Mouse (Mus musculus) left cerebral cortex, adult 2 months (tissue): ENCODE measurements around the gene Stard13. TPM values are rescaled to one million over a fixed set of nuclear protein-coding genes. Genes with fewer than 3 reads are reported as not detected.

Experiments
- DNase-seq, 2 experiments: peaks; one replicate each; pipeline ENCODE4 v3.0.0; 2021 to 2022; ENCODE audit warnings: low spot score in 2 of 2, mixed read lengths in 1 of 2; ENCODE audit errors: extremely low spot score in 1 of 2
- H3K27ac ChIP-seq: fragments of 200-600 bp; 2 replicates; pipeline ENCODE4 v1.8.1; 2022
- H3K4me3 ChIP-seq: fragments of 200-600 bp; 2 replicates; pipeline ENCODE4 v1.8.1; 2022
- CTCF ChIP-seq: fragments of 200-600 bp; IDR thresholded peaks from 2 replicates; pipeline ENCODE4 v1.8.1; 2022; ENCODE audit warnings: antibody characterized with exemption, mild to moderate bottlenecking, moderate library complexity
- intact Hi-C: fragments of 180-260 bp; cut with DNase I; formaldehyde crosslinking; loops from one replicate; pipeline ENCODE4 v1.15.1; 2025
- total RNA-seq, 2 experiments: library from RNA; stranded (reverse); gene quantifications; 2 replicates each; pipeline ENCODE4 v1.2.3; 2021

Stard13 gene
- total RNA-seq, 2 experiments from 2014 or later: 10.6 to 18.4 TPM

GRCm38 (mm10) chr5:151057716-151058115 is 175.9 kb downstream of the Stard13 start:
- no peak for DNase-seq
- Histone ChIP-seq H3K4me3 (no peak overlapping the region), H3K27ac (peak overlapping the region; percentile 51)
- intact Hi-C loops: loop anchor here (2.0 to 10.0 kb wide), 3 partner anchors 35 to 383 kb away; partner anchors contain the start of gene Pds5b
- TF ChIP-seq CTCF: no peak

GRCm38 (mm10) chr5:151056920-151057294 is 176.7 kb downstream of the Stard13 start:
- no peak for TF ChIP-seq CTCF
- intact Hi-C loops: loop anchor here (2.0 to 10.0 kb wide), 3 partner anchors 34 to 382 kb away; partner anchors contain the start of gene Pds5b
- DNase-seq: no peak
- no peak overlapping the region for H3K4me3 ChIP-seq
- H3K27ac ChIP-seq: peak overlapping the region; percentile 57; the same call in 1 of the 2 replicates

- no peak for TF ChIP-seq CTCF
- no peak for DNase-seq
- no peak overlapping the region for H3K4me3 ChIP-seq
- H3K27ac ChIP-seq: peak overlapping the region; percentile 57; the same call in 1 of the 2 replicates
- intact Hi-C loops: loop anchor here (2.0 to 10.0 kb wide), 3 partner anchors 34 to 382 kb away; partner anchors contain the start of gene Pds5b
Observed at GRCm38 (mm10) chr5:151056255-151056919, 177.2 kb downstream of the Stard13 start.

GRCm38 (mm10) chr5:151055426-151056090 is 178.1 kb downstream of the Stard13 start:
- DNase-seq: no peak
- peak; percentile 7; the same call in 1 of the 2 replicates for TF ChIP-seq CTCF
- peak overlapping the region; percentile 62; the same call in 1 of the 2 replicates for H3K27ac ChIP-seq
- no peak overlapping the region for H3K4me3 ChIP-seq
- intact Hi-C loops: loop anchor here (2.0 to 10.0 kb wide), 3 partner anchors 33 to 381 kb away; partner anchors contain the start of gene Pds5b

GRCm38 (mm10) chr5:151054743-151055114 is 178.9 kb downstream of the Stard13 start:
- intact Hi-C loops: loop anchor here (5.0 to 10.0 kb wide), 3 partner anchors 83 to 380 kb away; partner anchors contain the start of gene Pds5b
- no peak for DNase-seq
- Histone ChIP-seq H3K4me3 (no peak overlapping the region), H3K27ac (peak overlapping the region; percentile 62)
- no peak for TF ChIP-seq CTCF

- TF ChIP-seq CTCF: no peak
- Histone ChIP-seq H3K4me3 (no peak overlapping the region), H3K27ac (peak overlapping the region; percentile 72)
- no peak for DNase-seq
- intact Hi-C loops: loop anchor here (5.0 to 10.0 kb wide), 2 partner anchors 83 to 379 kb away; partner anchors contain the start of gene Pds5b
Observed at GRCm38 (mm10) chr5:151054100-151054742, 179.4 kb downstream of the Stard13 start.

- intact Hi-C loops: loop anchor here (5.0 to 10.0 kb wide), 2 partner anchors 84 to 378 kb away; partner anchors contain the start of gene Pds5b
- Histone ChIP-seq H3K27ac (peak overlapping the region; percentile 72), H3K4me3 (no peak overlapping the region)
- DNase-seq: no peak
- TF ChIP-seq CTCF: no peak; the same call in none of the 2 replicates
Observed at GRCm38 (mm10) chr5:151053190-151053589, 180.4 kb downstream of the Stard13 start.

- Histone ChIP-seq H3K27ac (no peak overlapping the region; the same call in 1 of the 2 replicates), H3K4me3 (no peak overlapping the region)
- TF ChIP-seq CTCF: no peak
- no peak for DNase-seq
- intact Hi-C loops: loop anchor here (5.0 to 10.0 kb wide), 2 partner anchors 85 to 378 kb away; partner anchors contain the start of gene Pds5b
Observed at GRCm38 (mm10) chr5:151052331-151052730, 181.3 kb downstream of the Stard13 start.

GRCm38 (mm10) chr5:151047488-151047887 is 186.1 kb downstream of the Stard13 start:
- no peak for DNase-seq
- no peak overlapping the region for H3K27ac ChIP-seq
- no peak overlapping the region for H3K4me3 ChIP-seq
- no peak for TF ChIP-seq CTCF
- intact Hi-C loops: no loop called here

GRCm38 (mm10) chr5:151046917-151047316 is 186.7 kb downstream of the Stard13 start:
- H3K4me3 ChIP-seq: no peak overlapping the region
- H3K27ac ChIP-seq: no peak overlapping the region
- no peak for DNase-seq
- no peak for TF ChIP-seq CTCF
- intact Hi-C loops: no loop called here

- intact Hi-C loops: no loop called here
- DNase-seq: no peak
- TF ChIP-seq CTCF: no peak
- H3K27ac ChIP-seq: no peak overlapping the region
- no peak overlapping the region for H3K4me3 ChIP-seq
Observed at GRCm38 (mm10) chr5:151046131-151046530, 187.5 kb downstream of the Stard13 start.
